Mouse (Mus musculus) C2C12 (cell line): ENCODE data around the gene Ctnnd2. TPM values are rescaled to one million over a fixed set of nuclear protein-coding genes. Genes with fewer than 3 reads are reported as not detected.

Experiments used
- H3K27me3 ChIP-seq: one replicate; pipeline ENCODE4 v1.6.1; 2011; ENCODE audit not compliant: control insufficient read depth, insufficient read depth, insufficient read length
- H3K36me3 ChIP-seq: one replicate; pipeline ENCODE4 v1.6.1; 2011; ENCODE audit not compliant: control insufficient read depth, insufficient read depth
- H3K4me3 ChIP-seq: one replicate; pipeline ENCODE4 v1.5.1; 2011; ENCODE audit warnings: mild to moderate bottlenecking, control low read depth; ENCODE audit not compliant: poor library complexity, insufficient read depth, severe bottlenecking
- H3K79me2 ChIP-seq: one replicate; pipeline ENCODE4 v1.6.1; 2011; ENCODE audit not compliant: control insufficient read depth, insufficient read depth
- H3K79me3 ChIP-seq: one replicate; pipeline ENCODE4 v1.6.1; 2011; ENCODE audit warnings: low read depth, control low read depth
- H3ac ChIP-seq: one replicate; pipeline ENCODE3; 2011; ENCODE audit warnings: low read depth; ENCODE audit not compliant: control insufficient read depth, insufficient read length
- CEBPB ChIP-seq: IDR thresholded peaks from one replicate; pipeline ENCODE4 v1.6.1; 2011; ENCODE audit warnings: low read depth, mild to moderate bottlenecking, control low read depth, moderate library complexity
- CTCF ChIP-seq: IDR thresholded peaks from one replicate; pipeline ENCODE4 v1.5.1; 2011; ENCODE audit not compliant: control insufficient read depth, insufficient read depth, insufficient read length
- FOSL1 ChIP-seq: IDR thresholded peaks from one replicate; pipeline ENCODE4 v1.8.0; 2011; ENCODE audit warnings: mild to moderate bottlenecking, low read length; ENCODE audit not compliant: poor library complexity, insufficient read depth, severe bottlenecking
- MAX ChIP-seq: IDR thresholded peaks from one replicate; pipeline ENCODE4 v1.6.1; 2011; ENCODE audit warnings: mild to moderate bottlenecking, control low read depth
- MYOD1 ChIP-seq: IDR thresholded peaks from one replicate; pipeline ENCODE4 v1.6.1; 2011; ENCODE audit warnings: low read depth; ENCODE audit not compliant: control insufficient read depth, insufficient read length
- MYOG ChIP-seq: IDR thresholded peaks from one replicate; pipeline ENCODE4 v1.6.1; 2011; ENCODE audit not compliant: control insufficient read depth, insufficient read length; ENCODE audit errors: extremely low read depth
- USF1 ChIP-seq: IDR thresholded peaks from one replicate; pipeline ENCODE4 v1.6.1; 2011; ENCODE audit warnings: low read depth, mild to moderate bottlenecking, control low read depth, moderate library complexity
- polyA plus RNA-seq: library from polyadenylated mRNA; unstranded; fragments of >200 nt; fragmentation: generic; extraction: Trizol; gene quantifications from one replicate; pipeline ENCODE4 v1.2.1, GENCODE M21; 2012; ENCODE audit warnings: missing spikeins

Ctnnd2 gene
- polyA plus RNA-seq, 1 experiment: 0.07 TPM

DNA sequence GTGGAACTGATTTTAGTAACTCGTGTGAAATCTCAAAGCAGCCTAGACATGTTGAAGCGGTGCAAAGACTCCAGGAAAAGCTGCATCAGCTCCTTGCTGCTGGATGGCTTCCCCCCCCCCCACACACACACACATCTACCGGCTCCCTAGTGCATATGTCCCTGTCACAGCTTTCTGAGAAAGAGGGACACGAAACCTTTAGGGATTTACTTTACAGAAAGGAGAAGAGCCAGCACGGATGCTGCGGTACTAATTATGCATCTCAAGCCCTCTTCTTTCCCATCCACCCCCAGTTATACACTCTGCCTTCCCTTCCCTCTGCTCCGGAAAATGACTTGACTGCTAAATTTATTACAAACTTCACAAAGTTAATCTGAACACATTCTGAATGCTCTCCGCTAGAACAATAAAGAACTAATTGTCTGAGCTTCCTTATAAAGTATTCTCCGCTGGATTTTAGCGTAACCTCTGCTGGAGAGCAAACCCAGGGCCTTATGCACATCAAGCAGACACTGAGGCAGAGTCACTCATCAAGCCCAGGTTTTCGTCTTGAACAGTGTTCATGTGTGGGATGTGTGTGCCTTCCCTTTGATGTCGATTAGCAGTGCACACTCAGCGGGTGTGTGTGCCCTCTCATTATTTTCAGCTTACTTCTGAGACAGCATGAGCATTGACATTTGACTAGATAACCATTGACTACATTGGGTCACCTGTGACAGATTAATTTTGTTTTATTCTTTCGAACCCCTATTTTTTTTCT lies 510.1 kb downstream of the Ctnnd2 start:
- no peaks in the 10 kb centered on the region for H3K36me3 ChIP-seq
- no peak for TF ChIP-seq MYOG
- H3K4me3 ChIP-seq: no peak overlapping the region
- no peaks in the 10 kb centered on the region for H3K79me2 ChIP-seq
- H3K27me3 ChIP-seq: no peaks in the 10 kb centered on the region
- H3ac ChIP-seq: no peak overlapping the region
- H3K79me3 ChIP-seq: no peaks in the 10 kb centered on the region

DNA sequence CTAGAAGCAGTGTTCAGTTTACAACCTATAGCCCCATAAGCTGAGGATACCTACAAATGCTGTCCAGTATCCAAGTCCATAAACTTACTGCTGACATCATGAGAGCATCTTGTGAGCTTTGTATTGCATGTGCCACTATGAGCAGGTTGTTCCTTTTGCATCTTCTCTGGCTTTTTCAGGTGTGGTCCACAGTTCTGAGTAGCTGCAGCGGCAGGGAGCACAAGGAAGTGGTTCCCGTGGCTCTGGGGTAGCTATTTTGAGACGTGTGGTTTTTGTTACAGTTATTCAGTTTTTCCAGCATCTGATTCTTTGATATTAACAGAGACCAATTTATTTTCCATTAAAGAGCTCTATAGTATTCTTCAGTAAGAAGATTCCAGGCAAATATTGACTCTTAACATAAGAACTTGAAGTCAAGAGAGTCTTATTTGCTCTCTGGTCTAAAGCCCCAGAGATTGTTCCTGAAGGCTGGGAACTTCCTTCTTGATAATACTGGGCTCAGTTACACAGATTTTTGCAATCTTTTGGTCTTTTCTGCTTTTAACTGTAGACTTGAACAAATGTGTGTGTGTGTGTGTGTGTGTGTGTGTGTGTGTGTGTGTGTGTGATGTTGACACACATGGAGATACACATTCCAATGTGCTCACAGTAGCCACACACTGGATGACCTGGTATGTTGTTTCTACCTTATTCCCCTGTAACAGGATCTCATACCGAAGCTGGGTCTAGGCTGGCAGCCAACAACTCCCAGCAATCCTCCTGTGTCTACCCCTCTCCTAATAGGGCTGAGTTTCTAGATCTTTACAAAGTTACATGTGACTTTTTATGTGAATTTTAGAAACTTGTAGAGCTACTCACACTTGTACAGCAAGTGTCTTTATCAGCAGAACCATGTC lies 514.1 kb downstream of the Ctnnd2 start:
- no peak overlapping the region for H3K4me3 ChIP-seq
- H3K27me3 ChIP-seq: no peaks in the 10 kb centered on the region
- no peaks in the 10 kb centered on the region for H3K36me3 ChIP-seq
- H3K79me3 ChIP-seq: no peaks in the 10 kb centered on the region
- H3ac ChIP-seq: no peak overlapping the region
- no peaks in the 10 kb centered on the region for H3K79me2 ChIP-seq
- TF ChIP-seq MYOG: no peak
- TF ChIP-seq CTCF: no peak
- TF ChIP-seq CEBPB: no peak
- TF ChIP-seq FOSL1: no peak
- no peak for TF ChIP-seq MYOD1
- TF ChIP-seq USF1: no peak
- TF ChIP-seq MAX: no peak

- H3K79me2 ChIP-seq: no peaks in the 10 kb centered on the region
- H3K27me3 ChIP-seq: no peaks in the 10 kb centered on the region
- TF ChIP-seq MYOG: no peak
- no peak for TF ChIP-seq MYOD1
- no peak for TF ChIP-seq MAX
- no peak for TF ChIP-seq FOSL1
- no peak for TF ChIP-seq CTCF
- TF ChIP-seq CEBPB: no peak
- no peak for TF ChIP-seq USF1
- H3K4me3 ChIP-seq: no peak overlapping the region
- no peaks in the 10 kb centered on the region for H3K79me3 ChIP-seq
- no peak overlapping the region for H3ac ChIP-seq
- H3K36me3 ChIP-seq: no peaks in the 10 kb centered on the region
These were observed 521.4 kb downstream of the Ctnnd2 start for GRCm38 (mm10) chr15:30693754-30694205.

DNA sequence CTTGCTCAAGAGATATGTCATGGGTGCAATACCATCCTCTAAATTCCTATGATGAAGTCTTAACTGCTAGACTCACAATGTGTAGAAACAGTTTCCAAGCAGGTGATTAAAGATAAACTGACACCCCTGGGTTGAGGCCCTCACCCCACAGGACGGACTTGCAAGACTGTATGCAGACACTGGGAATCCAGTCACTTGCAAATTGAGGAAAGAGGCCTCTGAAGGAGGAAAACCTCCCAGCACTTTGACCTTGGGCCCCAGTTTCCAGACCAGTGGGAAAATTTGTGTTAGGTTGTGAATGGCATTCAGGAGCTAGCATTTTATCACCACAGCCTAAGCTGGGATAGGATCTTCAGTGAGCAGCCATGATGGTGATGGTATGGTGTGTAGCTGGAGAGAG lies 521.9 kb downstream of the Ctnnd2 start:
- Histone ChIP-seq H3K79me2 (no peaks in the 10 kb centered on the region), H3ac (no peak overlapping the region), H3K36me3 (no peaks in the 10 kb centered on the region), H3K27me3 (no peaks in the 10 kb centered on the region), H3K79me3 (no peaks in the 10 kb centered on the region), H3K4me3 (no peak overlapping the region)
- TF ChIP-seq CEBPB (no peak), MAX (no peak), MYOD1 (no peak), CTCF (no peak)

DNA sequence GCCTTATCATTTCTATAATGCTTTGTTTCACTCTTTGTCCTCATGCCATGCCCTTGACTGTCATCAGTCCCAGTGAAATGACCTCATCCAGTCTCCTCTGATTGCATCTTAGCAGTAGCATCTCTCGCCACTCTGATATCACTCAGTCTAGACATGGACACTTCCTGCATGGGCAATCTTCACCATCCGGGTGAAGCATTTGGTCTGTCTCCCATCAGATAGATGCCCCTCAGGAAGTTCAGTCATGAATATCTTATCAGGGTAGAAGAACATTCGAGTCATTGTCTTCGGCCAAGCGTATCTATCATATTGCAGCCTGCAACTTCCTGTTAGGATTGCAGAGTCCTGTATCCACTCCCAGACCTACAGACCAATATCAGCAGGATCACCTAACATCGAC lies 523.5 kb downstream of the Ctnnd2 start:
- TF ChIP-seq MYOD1 (no peak), CEBPB (no peak), FOSL1 (no peak), MYOG (no peak), MAX (no peak), USF1 (no peak), CTCF (no peak)
- Histone ChIP-seq H3K4me3 (no peak overlapping the region), H3K27me3 (no peaks in the 10 kb centered on the region), H3K36me3 (no peaks in the 10 kb centered on the region), H3ac (no peak overlapping the region), H3K79me2 (no peaks in the 10 kb centered on the region), H3K79me3 (no peaks in the 10 kb centered on the region)
